Mouse (Mus musculus): ENCODE measurements around the gene Prrg2. TPM values are rescaled to one million over a fixed set of nuclear protein-coding genes. Genes with fewer than 3 reads are reported as not detected.
A peak's percentile ranks its signal among the peaks of the same experiment; 100 is the strongest.

Gene Prrg2
- total and polyA plus RNA-seq, 2 experiments, result 26.1 to 74.1 TPM

- WGBS, result 88% methylated on average over 6 of the region's 6 CpGs
Observed at GRCm38 (mm10) chr7:45060632-45061122, 1.8 kb downstream of the Prrg2 start.

DNA sequence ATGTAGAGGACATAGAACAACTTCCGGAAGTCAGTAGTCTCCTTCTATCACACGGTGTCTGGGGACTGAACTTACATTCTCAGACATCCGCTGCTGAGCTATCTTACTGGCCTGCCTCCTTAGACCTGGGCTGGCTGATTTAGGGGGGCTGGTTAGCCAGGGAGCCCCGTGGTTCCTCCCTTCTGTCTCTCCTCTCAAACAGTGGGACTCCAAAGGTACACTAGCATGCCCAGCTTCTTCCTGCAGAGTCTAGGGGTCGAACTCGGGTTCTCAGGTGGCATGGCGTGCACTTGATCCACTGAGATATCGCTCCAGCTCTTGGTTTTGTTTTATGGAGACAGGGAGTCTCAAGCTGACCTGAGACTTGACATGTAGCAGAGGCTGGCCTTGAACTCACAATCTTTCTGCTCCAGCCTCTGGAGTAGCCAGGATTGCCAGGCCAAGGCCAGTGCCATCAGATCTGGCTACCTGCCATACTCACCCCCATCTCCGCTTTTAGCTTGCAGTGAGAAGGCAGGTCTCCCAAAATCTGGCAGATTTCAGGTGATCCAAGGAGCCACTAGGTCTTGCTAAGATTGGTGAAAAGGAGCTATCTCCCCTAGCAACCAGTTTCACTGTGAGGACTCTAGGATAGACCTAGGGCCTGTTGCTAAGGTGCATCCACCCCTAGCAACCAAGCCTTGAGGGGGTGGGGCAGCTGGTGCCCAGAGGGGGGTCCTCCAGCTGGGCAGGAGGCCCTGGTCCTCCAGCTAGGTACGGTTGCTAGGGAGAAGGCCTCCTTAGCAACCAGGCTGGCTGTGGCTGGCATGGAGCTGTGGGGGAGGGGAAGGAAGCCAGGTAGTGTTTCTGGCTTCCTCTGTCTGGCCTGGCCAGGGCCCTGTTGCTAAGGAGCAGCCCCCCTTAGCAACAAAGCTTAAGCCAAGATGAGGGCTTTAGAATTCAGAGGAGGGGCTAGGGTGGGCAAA, 3.6 kb downstream of the Prrg2 start:
- H3K27ac ChIP-seq (replicated peaks; ENCODE audit: insufficient read depth, low read depth, low read length), result no peak overlapping the region
- peaks cover 1% of the 10 kb centered on the region for H3K79me2 ChIP-seq (ENCODE audit: control insufficient read depth, insufficient read depth, low read length)
- no peak overlapping the region for H3K4me3 ChIP-seq (ENCODE audit: insufficient read depth, low read depth, low read length)
- H3K36me3 ChIP-seq (ENCODE audit: control insufficient read depth, insufficient read depth, low read length), result no peaks in the 10 kb centered on the region
- H3K27me3 ChIP-seq (ENCODE audit: control insufficient read depth, insufficient read depth, low read length), result no peaks in the 10 kb centered on the region
- peaks cover 7% of the 10 kb centered on the region for H3K4me1 ChIP-seq (ENCODE audit: control insufficient read depth, insufficient read depth, low read length)
- DNase-seq (ENCODE audit: extremely low read depth, low read depth, low spot score), result no peak
- no peak overlapping the region for H3K9ac ChIP-seq (ENCODE audit: low read depth, low read length)
- WGBS, result 90% methylated on average over 10 of the region's 10 CpGs
- TF ChIP-seq POLR2A (IDR thresholded peaks at IDR 0.05; ENCODE audit: extremely low read depth, insufficient read depth, low read length), result no peak
- no peak for TF ChIP-seq CTCF (IDR thresholded peaks at IDR 0.05; ENCODE audit: low read depth, low read length)

More at GRCm38 (mm10) chr7:45060632-45061122, 1.8 kb downstream of the Prrg2 start:
- Histone ChIP-seq H3K79me2 (ENCODE audit: control insufficient read depth, insufficient read depth, low read length) (peaks cover 9% of the 10 kb centered on the region), H3K4me3 (ENCODE audit: insufficient read depth, low read depth, low read length) (no peak overlapping the region), H3K27me3 (ENCODE audit: control insufficient read depth, insufficient read depth, low read length) (no peaks in the 10 kb centered on the region), H3K36me3 (ENCODE audit: control insufficient read depth, insufficient read depth, low read length) (no peaks in the 10 kb centered on the region), H3K4me1 (ENCODE audit: control insufficient read depth, insufficient read depth, low read length) (peaks cover 8% of the 10 kb centered on the region), H3K27ac (replicated peaks; ENCODE audit: insufficient read depth, low read depth, low read length) (no peak overlapping the region), H3K9ac (ENCODE audit: low read depth, low read length) (no peak overlapping the region)
- TF ChIP-seq CTCF (IDR thresholded peaks at IDR 0.05; ENCODE audit: low read depth, low read length) (no peak), POLR2A (IDR thresholded peaks at IDR 0.05; ENCODE audit: extremely low read depth, insufficient read depth, low read length) (no peak)
- no peak for DNase-seq (ENCODE audit: extremely low read depth, low read depth, low spot score)

GRCm38 (mm10) chr7:45056972-45057348, 5.5 kb downstream of the Prrg2 start:
- Histone ChIP-seq H3K27ac (replicated peaks; ENCODE audit: insufficient read depth, low read depth, low read length) (no peak overlapping the region), H3K36me3 (ENCODE audit: control insufficient read depth, insufficient read depth, low read length) (no peaks in the 10 kb centered on the region), H3K4me3 (ENCODE audit: insufficient read depth, low read depth, low read length) (no peak overlapping the region), H3K79me2 (ENCODE audit: control insufficient read depth, insufficient read depth, low read length) (peaks cover 3% of the 10 kb centered on the region; the same call in 1 of the 2 replicates), H3K27me3 (ENCODE audit: control insufficient read depth, insufficient read depth, low read length) (no peaks in the 10 kb centered on the region), H3K4me1 (ENCODE audit: control insufficient read depth, insufficient read depth, low read length) (peaks cover 6% of the 10 kb centered on the region), H3K9ac (ENCODE audit: low read depth, low read length) (no peak overlapping the region)
- TF ChIP-seq CTCF (IDR thresholded peaks at IDR 0.05; ENCODE audit: low read depth, low read length) (no peak), POLR2A (IDR thresholded peaks at IDR 0.05; ENCODE audit: extremely low read depth, insufficient read depth, low read length) (no peak)
- DNase-seq (ENCODE audit: extremely low read depth, low read depth, low spot score), result no peak

GRCm38 (mm10) chr7:45056329-45056971, 6.0 kb downstream of the Prrg2 start:
- Histone ChIP-seq H3K27ac (replicated peaks; ENCODE audit: insufficient read depth, low read depth, low read length) (no peak overlapping the region), H3K27me3 (ENCODE audit: control insufficient read depth, insufficient read depth, low read length) (no peaks in the 10 kb centered on the region), H3K79me2 (ENCODE audit: control insufficient read depth, insufficient read depth, low read length) (peaks cover 6% of the 10 kb centered on the region; the same call in 1 of the 2 replicates), H3K36me3 (ENCODE audit: control insufficient read depth, insufficient read depth, low read length) (no peaks in the 10 kb centered on the region), H3K4me3 (ENCODE audit: insufficient read depth, low read depth, low read length) (no peak overlapping the region), H3K4me1 (ENCODE audit: control insufficient read depth, insufficient read depth, low read length) (peaks cover 11% of the 10 kb centered on the region), H3K9ac (ENCODE audit: low read depth, low read length) (no peak overlapping the region)
- no peak for TF ChIP-seq CTCF (IDR thresholded peaks at IDR 0.05; ENCODE audit: low read depth, low read length)
- TF ChIP-seq POLR2A (IDR thresholded peaks at IDR 0.05; ENCODE audit: extremely low read depth, insufficient read depth, low read length), result no peak
- WGBS, result 82% methylated on average over 14 of the region's 14 CpGs
- DNase-seq (ENCODE audit: extremely low read depth, low read depth, low spot score), result no peak

GRCm38 (mm10) chr7:45053931-45054510, 8.5 kb downstream of the Prrg2 start:
- TF ChIP-seq CTCF (IDR thresholded peaks at IDR 0.05; ENCODE audit: low read depth, low read length) (no peak), POLR2A (IDR thresholded peaks at IDR 0.05; ENCODE audit: extremely low read depth, insufficient read depth, low read length) (peak; percentile 93)
- peak overlapping the region; percentile 78 for H3K9ac ChIP-seq (ENCODE audit: low read depth, low read length)
- peak; percentile 99 for DNase-seq (ENCODE audit: extremely low read depth, low read depth, low spot score)
- 1% methylated on average over 33 of the region's 33 CpGs for WGBS
- H3K4me1 ChIP-seq (ENCODE audit: control insufficient read depth, insufficient read depth, low read length), result peaks cover 10% of the 10 kb centered on the region
- peak overlapping the region; percentile 68 for H3K4me3 ChIP-seq (ENCODE audit: insufficient read depth, low read depth, low read length)
- H3K79me2 ChIP-seq (ENCODE audit: control insufficient read depth, insufficient read depth, low read length), result peaks cover 6% of the 10 kb centered on the region; the same call in 1 of the 2 replicates
- H3K27ac ChIP-seq (replicated peaks; ENCODE audit: insufficient read depth, low read depth, low read length), result peak overlapping the region; percentile 84
- no peaks in the 10 kb centered on the region for H3K27me3 ChIP-seq (ENCODE audit: control insufficient read depth, insufficient read depth, low read length)
- no peaks in the 10 kb centered on the region for H3K36me3 ChIP-seq (ENCODE audit: control insufficient read depth, insufficient read depth, low read length)

Data from liver, adult 2 months (tissue).